Mouse (Mus musculus): ENCODE data around the gene A630095N17Rik. TPM values are rescaled to one million over a fixed set of nuclear protein-coding genes. Genes with fewer than 3 reads are reported as not detected.
A peak's percentile ranks its signal among the peaks of the same experiment; 100 is the strongest.

The A630095N17Rik gene
- polyA plus RNA-seq, 1 experiment from 2014 or later, result not detected

- Histone ChIP-seq H3K4me2 (ENCODE audit: low read length) (peak within 1 kb of the TSS; percentile 87), H3K4me3 (ENCODE audit: control insufficient read depth in 1 of 2, insufficient read depth in 1 of 2, low read depth in 1 of 2, low read length in 2 of 2) (peak within 1 kb of the TSS; percentile 64 to 66), H3K9ac (ENCODE audit: low read length) (peak within 1 kb of the TSS; percentile 87), H3K4me1 (ENCODE audit: control insufficient read depth in 2 of 2, insufficient read depth in 2 of 2, low read length in 2 of 2) (peaks cover 5 to 20% of the 10 kb centered on the region in 2 experiments), H3K27ac (replicated peaks in 1 of 2; ENCODE audit: control insufficient read depth in 1 of 2, insufficient read depth in 1 of 2, low read depth in 2 of 2, low read length in 2 of 2) (peak within 1 kb of the TSS; percentile 83 to 90), H3K36me3 (ENCODE audit: control insufficient read depth, insufficient read depth, low read length) (peaks cover 48% of the 10 kb centered on the region), H3K9me3 (ENCODE audit: control insufficient read depth, low read length) (no peaks in the 10 kb centered on the region), H3K27me3 (ENCODE audit: control insufficient read depth, insufficient read depth, low read length) (no peaks in the 10 kb centered on the region)
- WGBS, result under 1% methylated on average over 56 of the region's 56 CpGs
- peak; percentile 99 for ATAC-seq (ENCODE audit: insufficient number of reproducible peaks, insufficient read depth, low FRiP score, low read depth)
Observed at GRCm38 (mm10) chr1:75191622-75192402, 40.1 kb downstream of the A630095N17Rik start, which contains the start of the genes Ankzf1 and Atg9a. Gene Ankzf1, plus strand, starts transcription at chr1:75192151. Gene Atg9a, minus strand, starts transcription at chr1:75192196.

- H3K9ac ChIP-seq (ENCODE audit: low read length), result peak overlapping the region; percentile 87
- no peaks in the 10 kb centered on the region for H3K27me3 ChIP-seq (ENCODE audit: control insufficient read depth, insufficient read depth, low read length)
- H3K4me2 ChIP-seq (ENCODE audit: low read length), result peak overlapping the region; percentile 87
- peaks cover 48% of the 10 kb centered on the region for H3K36me3 ChIP-seq (ENCODE audit: control insufficient read depth, insufficient read depth, low read length)
- H3K9me3 ChIP-seq (ENCODE audit: control insufficient read depth, low read length), result no peaks in the 10 kb centered on the region
- H3K27ac ChIP-seq (replicated peaks in 1 of 2; ENCODE audit: control insufficient read depth in 1 of 2, insufficient read depth in 1 of 2, low read depth in 2 of 2, low read length in 2 of 2), result peak overlapping the region; percentile 35 to 90; a peak in 3 of 4 replicates
- WGBS, result 31% methylated on average over 5 of the region's 5 CpGs
- H3K4me1 ChIP-seq (ENCODE audit: control insufficient read depth in 2 of 2, insufficient read depth in 2 of 2, low read length in 2 of 2), result peaks cover 5 to 20% of the 10 kb centered on the region in 2 experiments
- peak overlapping the region; percentile 64 to 66 for H3K4me3 ChIP-seq (ENCODE audit: control insufficient read depth in 1 of 2, insufficient read depth in 1 of 2, low read depth in 1 of 2, low read length in 2 of 2)
- ATAC-seq (ENCODE audit: insufficient number of reproducible peaks, insufficient read depth, low FRiP score, low read depth), result no peak; the same call in none of the 2 replicates
Observed at GRCm38 (mm10) chr1:75191258-75191621, 40.7 kb downstream of the A630095N17Rik start.

GRCm38 (mm10) chr1:75190577-75190976, 41.3 kb downstream of the A630095N17Rik start:
- no peaks in the 10 kb centered on the region for H3K9me3 ChIP-seq (ENCODE audit: control insufficient read depth, low read length)
- peak overlapping the region; percentile 87 for H3K4me2 ChIP-seq (ENCODE audit: low read length)
- H3K4me3 ChIP-seq (ENCODE audit: control insufficient read depth in 1 of 2, insufficient read depth in 1 of 2, low read depth in 1 of 2, low read length in 2 of 2), result peak overlapping the region in 1 of 2 experiments; percentile 66; a peak in 1 of 4 replicates
- H3K27ac ChIP-seq (replicated peaks in 1 of 2; ENCODE audit: control insufficient read depth in 1 of 2, insufficient read depth in 1 of 2, low read depth in 2 of 2, low read length in 2 of 2), result no peak overlapping the region
- peaks cover 5 to 20% of the 10 kb centered on the region in 2 experiments for H3K4me1 ChIP-seq (ENCODE audit: control insufficient read depth in 2 of 2, insufficient read depth in 2 of 2, low read length in 2 of 2)
- H3K9ac ChIP-seq (ENCODE audit: low read length), result peak overlapping the region; percentile 87; the same call in 1 of the 2 replicates
- WGBS, result 36% methylated on average over 2 of the region's 2 CpGs
- no peaks in the 10 kb centered on the region for H3K27me3 ChIP-seq (ENCODE audit: control insufficient read depth, insufficient read depth, low read length)
- no peak for ATAC-seq (ENCODE audit: insufficient number of reproducible peaks, insufficient read depth, low FRiP score, low read depth)
- H3K36me3 ChIP-seq (ENCODE audit: control insufficient read depth, insufficient read depth, low read length), result peaks cover 48% of the 10 kb centered on the region

- Histone ChIP-seq H3K9ac (ENCODE audit: low read length) (no peak overlapping the region), H3K4me1 (ENCODE audit: control insufficient read depth in 2 of 2, insufficient read depth in 2 of 2, low read length in 2 of 2) (peaks cover 5 to 13% of the 10 kb centered on the region in 2 experiments), H3K27me3 (ENCODE audit: control insufficient read depth, insufficient read depth, low read length) (no peaks in the 10 kb centered on the region), H3K9me3 (ENCODE audit: control insufficient read depth, low read length) (no peaks in the 10 kb centered on the region), H3K4me2 (ENCODE audit: low read length) (no peak overlapping the region), H3K4me3 (ENCODE audit: control insufficient read depth in 1 of 2, insufficient read depth in 1 of 2, low read depth in 1 of 2, low read length in 2 of 2) (no peak overlapping the region), H3K36me3 (ENCODE audit: control insufficient read depth, insufficient read depth, low read length) (peaks cover 61% of the 10 kb centered on the region), H3K27ac (replicated peaks in 1 of 2; ENCODE audit: control insufficient read depth in 1 of 2, insufficient read depth in 1 of 2, low read depth in 2 of 2, low read length in 2 of 2) (no peak overlapping the region)
- 81% methylated on average over 2 of the region's 2 CpGs for WGBS
- ATAC-seq (ENCODE audit: insufficient number of reproducible peaks, insufficient read depth, low FRiP score, low read depth), result no peak
Observed at GRCm38 (mm10) chr1:75187914-75188483, 43.9 kb downstream of the A630095N17Rik start.

- peaks cover 70% of the 10 kb centered on the region for H3K36me3 ChIP-seq (ENCODE audit: control insufficient read depth, insufficient read depth, low read length)
- ATAC-seq (ENCODE audit: insufficient number of reproducible peaks, insufficient read depth, low FRiP score, low read depth), result no peak
Observed at GRCm38 (mm10) chr1:75187126-75187525, 44.8 kb downstream of the A630095N17Rik start.

GRCm38 (mm10) chr1:75185495-75185894, 46.4 kb downstream of the A630095N17Rik start:
- Histone ChIP-seq H3K9ac (ENCODE audit: low read length) (no peak overlapping the region), H3K27me3 (ENCODE audit: control insufficient read depth, insufficient read depth, low read length) (no peaks in the 10 kb centered on the region), H3K4me2 (ENCODE audit: low read length) (no peak overlapping the region), H3K4me3 (ENCODE audit: control insufficient read depth in 1 of 2, insufficient read depth in 1 of 2, low read depth in 1 of 2, low read length in 2 of 2) (no peak overlapping the region), H3K36me3 (ENCODE audit: control insufficient read depth, insufficient read depth, low read length) (peaks cover 83% of the 10 kb centered on the region), H3K27ac (replicated peaks in 1 of 2; ENCODE audit: control insufficient read depth in 1 of 2, insufficient read depth in 1 of 2, low read depth in 2 of 2, low read length in 2 of 2) (no peak overlapping the region), H3K4me1 (ENCODE audit: control insufficient read depth in 2 of 2, insufficient read depth in 2 of 2, low read length in 2 of 2) (peaks cover 0 to 4% of the 10 kb centered on the region in 2 experiments; a peak in 1 of 4 replicates), H3K9me3 (ENCODE audit: control insufficient read depth, low read length) (no peaks in the 10 kb centered on the region)
- 93% methylated on average over 11 of the region's 11 CpGs for WGBS
- no peak for ATAC-seq (ENCODE audit: insufficient number of reproducible peaks, insufficient read depth, low FRiP score, low read depth)

More at GRCm38 (mm10) chr1:75187126-75187525, 44.8 kb downstream of the A630095N17Rik start:
- Histone ChIP-seq H3K27me3 (ENCODE audit: control insufficient read depth, insufficient read depth, low read length) (no peaks in the 10 kb centered on the region), H3K4me2 (ENCODE audit: low read length) (no peak overlapping the region), H3K9ac (ENCODE audit: low read length) (no peak overlapping the region), H3K4me3 (ENCODE audit: control insufficient read depth in 1 of 2, insufficient read depth in 1 of 2, low read depth in 1 of 2, low read length in 2 of 2) (no peak overlapping the region), H3K4me1 (ENCODE audit: control insufficient read depth in 2 of 2, insufficient read depth in 2 of 2, low read length in 2 of 2) (peaks cover 5 to 11% of the 10 kb centered on the region in 2 experiments), H3K9me3 (ENCODE audit: control insufficient read depth, low read length) (no peaks in the 10 kb centered on the region), H3K27ac (replicated peaks in 1 of 2; ENCODE audit: control insufficient read depth in 1 of 2, insufficient read depth in 1 of 2, low read depth in 2 of 2, low read length in 2 of 2) (no peak overlapping the region)

GRCm38 (mm10) chr1:75182160-75182559, 49.7 kb downstream of the A630095N17Rik start:
- H3K9me3 ChIP-seq (ENCODE audit: control insufficient read depth, low read length), result no peaks in the 10 kb centered on the region
- H3K27me3 ChIP-seq (ENCODE audit: control insufficient read depth, insufficient read depth, low read length), result no peaks in the 10 kb centered on the region
- peaks cover 4 to 14% of the 10 kb centered on the region in 2 experiments; a peak in 3 of 4 replicates for H3K4me1 ChIP-seq (ENCODE audit: control insufficient read depth in 2 of 2, insufficient read depth in 2 of 2, low read length in 2 of 2)
- no peak overlapping the region for H3K4me3 ChIP-seq (ENCODE audit: control insufficient read depth in 1 of 2, insufficient read depth in 1 of 2, low read depth in 1 of 2, low read length in 2 of 2)
- no peak for ATAC-seq (ENCODE audit: insufficient number of reproducible peaks, insufficient read depth, low FRiP score, low read depth)
- no peak overlapping the region for H3K27ac ChIP-seq (replicated peaks in 1 of 2; ENCODE audit: control insufficient read depth in 1 of 2, insufficient read depth in 1 of 2, low read depth in 2 of 2, low read length in 2 of 2)
- H3K4me2 ChIP-seq (ENCODE audit: low read length), result no peak overlapping the region
- WGBS, result 67% methylated on average over 4 of the region's 4 CpGs
- H3K9ac ChIP-seq (ENCODE audit: low read length), result no peak overlapping the region
- peaks cover 67% of the 10 kb centered on the region for H3K36me3 ChIP-seq (ENCODE audit: control insufficient read depth, insufficient read depth, low read length)

Data from heart, embryonic 14.5 days (tissue).